Mouse (Mus musculus): ENCODE measurements at regions not wholly inside any gene's neighbourhood (a gene's known extent, or its start where the extent isn't known, plus 50 kb on each side); places are given as distances from the start of the nearest gene placed in this dataset.

- H3K27ac ChIP-seq: no peak overlapping the region
- H3K36me3 ChIP-seq (ENCODE audit: inconsistent target): no peaks in the 10 kb centered on the region
- H3K79me2 ChIP-seq (ENCODE audit: inconsistent target): no peaks in the 10 kb centered on the region
- no peak overlapping the region for H3K4me3 ChIP-seq (ENCODE audit: inconsistent target)
- WGBS (ENCODE audit: missing documents): 84% methylated on average over 5 of the region's 5 CpGs
Observed at GRCm38 (mm10) chr4:105437141-105437540, 280.0 kb downstream of the Plpp3 start.

- Histone ChIP-seq H3K27ac (no peak overlapping the region), H3K4me3 (ENCODE audit: inconsistent target) (no peak overlapping the region), H3K79me2 (ENCODE audit: inconsistent target) (no peaks in the 10 kb centered on the region), H3K36me3 (ENCODE audit: inconsistent target) (no peaks in the 10 kb centered on the region)
- WGBS (ENCODE audit: missing documents): 92% methylated on average over 11 of the region's 11 CpGs
Observed at GRCm38 (mm10) chr4:105449046-105449860, 292.1 kb downstream of the Plpp3 start.

- Histone ChIP-seq H3K36me3 (ENCODE audit: inconsistent target) (no peaks in the 10 kb centered on the region), H3K79me2 (ENCODE audit: inconsistent target) (no peaks in the 10 kb centered on the region), H3K27ac (no peak overlapping the region), H3K4me3 (ENCODE audit: inconsistent target) (no peak overlapping the region)
- WGBS (ENCODE audit: missing documents): 82% methylated on average over 4 of the region's 4 CpGs
Observed at GRCm38 (mm10) chr4:105450881-105451280, 293.7 kb downstream of the Plpp3 start.

- 87% methylated on average over 2 of the region's 2 CpGs for WGBS (ENCODE audit: missing documents)
- H3K79me2 ChIP-seq (ENCODE audit: inconsistent target): no peaks in the 10 kb centered on the region
- no peak overlapping the region for H3K4me3 ChIP-seq (ENCODE audit: inconsistent target)
- no peak overlapping the region for H3K27ac ChIP-seq
- H3K36me3 ChIP-seq (ENCODE audit: inconsistent target): no peaks in the 10 kb centered on the region
Observed at GRCm38 (mm10) chr4:105451871-105452270, 294.7 kb downstream of the Plpp3 start.

GRCm38 (mm10) chr4:105456955-105457621 lies 299.9 kb downstream of the Plpp3 start:
- no peak overlapping the region for H3K4me3 ChIP-seq (ENCODE audit: inconsistent target)
- H3K27ac ChIP-seq: no peak overlapping the region
- H3K36me3 ChIP-seq (ENCODE audit: inconsistent target): no peaks in the 10 kb centered on the region
- 93% methylated on average over 11 of the region's 11 CpGs for WGBS (ENCODE audit: missing documents)
- no peaks in the 10 kb centered on the region for H3K79me2 ChIP-seq (ENCODE audit: inconsistent target)

GRCm38 (mm10) chr4:105459991-105460688 lies 303.0 kb downstream of the Plpp3 start:
- Histone ChIP-seq H3K4me3 (ENCODE audit: inconsistent target) (no peak overlapping the region), H3K27ac (no peak overlapping the region), H3K79me2 (ENCODE audit: inconsistent target) (no peaks in the 10 kb centered on the region), H3K36me3 (ENCODE audit: inconsistent target) (no peaks in the 10 kb centered on the region)
- 81% methylated on average over 3 of the region's 3 CpGs for WGBS (ENCODE audit: missing documents)

- whole genome bisulfite sequencing (ENCODE audit: missing documents): 39% methylated on average over 2 of the region's 2 CpGs
- Histone ChIP-seq H3K27ac (no peak overlapping the region), H3K79me2 (ENCODE audit: inconsistent target) (no peaks in the 10 kb centered on the region)
Observed at GRCm38 (mm10) chr4:105460689-105461005, 303.5 kb downstream of the Plpp3 start.

GRCm38 (mm10) chr4:105467811-105468210 lies 310.7 kb downstream of the Plpp3 start:
- no peak overlapping the region for H3K4me3 ChIP-seq (ENCODE audit: inconsistent target)
- 90% methylated on average over 7 of the region's 7 CpGs for WGBS (ENCODE audit: missing documents)
- no peak overlapping the region for H3K27ac ChIP-seq
- H3K79me2 ChIP-seq (ENCODE audit: inconsistent target): no peaks in the 10 kb centered on the region
- H3K36me3 ChIP-seq (ENCODE audit: inconsistent target): no peaks in the 10 kb centered on the region

More at GRCm38 (mm10) chr4:105460689-105461005, 303.5 kb downstream of the Plpp3 start:
- Histone ChIP-seq H3K4me3 (ENCODE audit: inconsistent target) (no peak overlapping the region), H3K36me3 (ENCODE audit: inconsistent target) (no peaks in the 10 kb centered on the region)

GRCm38 (mm10) chr4:105469300-105469821 lies 312.2 kb downstream of the Plpp3 start:
- H3K27ac ChIP-seq: no peak overlapping the region
- no peak overlapping the region for H3K4me3 ChIP-seq (ENCODE audit: inconsistent target)
- 84% methylated on average over 6 of the region's 6 CpGs for WGBS (ENCODE audit: missing documents)
- H3K79me2 ChIP-seq (ENCODE audit: inconsistent target): no peaks in the 10 kb centered on the region
- no peaks in the 10 kb centered on the region for H3K36me3 ChIP-seq (ENCODE audit: inconsistent target)

- no peaks in the 10 kb centered on the region for H3K36me3 ChIP-seq (ENCODE audit: inconsistent target)
- no peak overlapping the region for H3K27ac ChIP-seq
- no peaks in the 10 kb centered on the region for H3K79me2 ChIP-seq (ENCODE audit: inconsistent target)
- 76% methylated on average over 11 of the region's 11 CpGs for WGBS (ENCODE audit: missing documents)
- H3K4me3 ChIP-seq (ENCODE audit: inconsistent target): no peak overlapping the region
Observed at GRCm38 (mm10) chr4:105474765-105475560, 314.7 kb upstream of the Gm12728 start.

GRCm38 (mm10) chr4:105476332-105476731 lies 313.3 kb upstream of the Gm12728 start:
- WGBS (ENCODE audit: missing documents): 88% methylated on average over 4 of the region's 4 CpGs
- no peaks in the 10 kb centered on the region for H3K36me3 ChIP-seq (ENCODE audit: inconsistent target)
- H3K79me2 ChIP-seq (ENCODE audit: inconsistent target): no peaks in the 10 kb centered on the region
- no peak overlapping the region for H3K4me3 ChIP-seq (ENCODE audit: inconsistent target)
- no peak overlapping the region for H3K27ac ChIP-seq

- no peaks in the 10 kb centered on the region for H3K36me3 ChIP-seq (ENCODE audit: inconsistent target)
- no peak overlapping the region for H3K4me3 ChIP-seq (ENCODE audit: inconsistent target)
- no peaks in the 10 kb centered on the region for H3K79me2 ChIP-seq (ENCODE audit: inconsistent target)
- no peak overlapping the region for H3K27ac ChIP-seq
- WGBS (ENCODE audit: missing documents): 69% methylated on average over 1 of the region's 1 CpGs
Observed at GRCm38 (mm10) chr4:105486376-105486775, 303.3 kb upstream of the Gm12728 start.

GRCm38 (mm10) chr4:105496176-105496575 lies 293.5 kb upstream of the Gm12728 start:
- no peak overlapping the region for H3K4me3 ChIP-seq (ENCODE audit: inconsistent target)
- H3K36me3 ChIP-seq (ENCODE audit: inconsistent target): no peaks in the 10 kb centered on the region
- no peak overlapping the region for H3K27ac ChIP-seq
- WGBS (ENCODE audit: missing documents): 100% methylated on average over 2 of the region's 2 CpGs
- no peaks in the 10 kb centered on the region for H3K79me2 ChIP-seq (ENCODE audit: inconsistent target)

GRCm38 (mm10) chr4:105506190-105506589 lies 283.5 kb upstream of the Gm12728 start:
- Histone ChIP-seq H3K36me3 (ENCODE audit: inconsistent target) (no peaks in the 10 kb centered on the region), H3K4me3 (ENCODE audit: inconsistent target) (no peak overlapping the region), H3K27ac (no peak overlapping the region), H3K79me2 (ENCODE audit: inconsistent target) (no peaks in the 10 kb centered on the region)
- 73% methylated on average over 2 of the region's 2 CpGs for WGBS (ENCODE audit: missing documents)
